Mouse (Mus musculus) Muller cell, postnatal 12 days (primary cell): ENCODE measurements at regions not wholly inside any gene's neighbourhood (a gene's known extent, or its start where the extent isn't known, plus 50 kb on each side); places are given as distances from the start of the nearest gene placed in this dataset.

ENCODE experiments used
- DNase-seq: peaks from one replicate; pipeline ENCODE4 v3.0.0-alpha.2; 2015; ENCODE audit errors: inconsistent ontology term

DNA sequence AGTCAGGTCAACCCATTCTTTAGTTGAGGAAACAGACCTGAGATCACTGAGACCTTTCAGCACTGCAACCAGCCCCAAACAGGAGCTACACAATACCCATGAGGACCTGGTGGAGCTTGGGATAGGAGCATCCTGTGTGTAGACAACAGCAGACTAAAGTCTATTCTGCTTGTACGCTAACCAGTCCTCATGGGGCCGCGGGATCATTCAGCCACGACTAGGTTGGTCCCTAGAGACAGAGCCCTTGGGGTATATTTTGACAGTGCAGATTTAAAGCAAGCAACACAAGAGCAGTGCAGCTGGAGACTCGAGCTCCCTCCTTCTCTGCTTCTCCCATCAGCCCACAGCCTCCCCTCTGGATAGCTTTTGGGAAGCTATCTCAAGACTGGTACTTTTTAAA lies 51.7 kb upstream of the Ankrd34c start:
- DNase-seq: no peak

DNA sequence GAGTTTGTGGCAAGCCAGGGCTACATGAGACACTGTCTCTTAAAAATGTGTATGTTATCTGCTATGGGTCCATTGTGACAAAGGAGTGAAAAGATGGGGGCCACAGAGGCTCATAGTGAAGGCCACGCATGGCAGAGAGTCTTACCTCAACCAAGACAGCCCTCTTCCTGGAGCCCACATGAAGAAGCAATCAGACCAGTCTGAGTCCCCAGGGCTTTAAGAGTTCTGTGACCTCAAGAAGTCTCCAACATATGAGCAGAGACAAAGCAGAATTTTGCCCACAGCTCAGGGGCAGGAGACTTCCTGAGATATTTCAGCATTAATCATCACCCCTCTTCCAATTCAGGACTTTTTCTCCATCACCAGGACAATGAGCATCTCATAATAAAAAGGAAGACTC lies 50.4 kb upstream of the Ankrd34c start:
- no peak for DNase-seq
